Mouse (Mus musculus): Measurements from ENCODE around the gene Klhdc8b. TPM values are rescaled to one million over a fixed set of nuclear protein-coding genes. Genes with fewer than 3 reads are reported as not detected.

Klhdc8b gene
- polyA plus RNA-seq, 1 experiment from 2014 or later = 86.8 TPM

DNA sequence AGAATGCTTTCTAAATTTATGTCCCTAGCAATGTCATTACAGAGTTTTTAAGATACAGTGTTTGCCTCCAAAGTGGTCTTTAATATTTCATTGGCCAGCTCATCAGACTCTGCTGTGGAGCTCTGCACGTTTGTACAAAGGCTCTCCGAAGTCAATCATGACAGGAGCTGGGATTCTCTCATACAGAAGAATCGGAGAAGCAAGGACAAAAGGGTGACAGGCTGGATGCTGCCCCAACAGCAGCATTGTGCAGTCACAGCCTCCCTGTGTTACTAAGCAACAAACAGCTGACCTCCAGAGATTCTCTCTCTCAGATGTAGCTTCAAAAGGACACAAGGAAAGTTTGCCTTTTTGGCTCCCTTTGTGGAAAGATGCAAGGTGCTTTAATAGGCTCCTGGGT is 25.2 kb downstream of the Klhdc8b start, which contains the start of gene BC048562:
Gene BC048562, plus strand, starts transcription at position 301 of the 400 bp plus-strand sequence.
- Histone ChIP-seq H3K9me3 (no peaks in the 10 kb centered on the region), H3K4me1 (peaks cover 9% of the 10 kb centered on the region; the same call in 1 of the 2 replicates), H3K27me3 (ENCODE audit: insufficient read depth, poor library complexity, severe bottlenecking) (no peaks in the 10 kb centered on the region), H3K36me3 (no peaks in the 10 kb centered on the region), H3K4me3 (no peak within 1 kb of the TSS), H3K27ac (no peak within 1 kb of the TSS)
- WGBS = 71% methylated on average over 3 of the region's 3 CpGs
- DNase-seq (ENCODE audit: low spot score) = no peak

DNA sequence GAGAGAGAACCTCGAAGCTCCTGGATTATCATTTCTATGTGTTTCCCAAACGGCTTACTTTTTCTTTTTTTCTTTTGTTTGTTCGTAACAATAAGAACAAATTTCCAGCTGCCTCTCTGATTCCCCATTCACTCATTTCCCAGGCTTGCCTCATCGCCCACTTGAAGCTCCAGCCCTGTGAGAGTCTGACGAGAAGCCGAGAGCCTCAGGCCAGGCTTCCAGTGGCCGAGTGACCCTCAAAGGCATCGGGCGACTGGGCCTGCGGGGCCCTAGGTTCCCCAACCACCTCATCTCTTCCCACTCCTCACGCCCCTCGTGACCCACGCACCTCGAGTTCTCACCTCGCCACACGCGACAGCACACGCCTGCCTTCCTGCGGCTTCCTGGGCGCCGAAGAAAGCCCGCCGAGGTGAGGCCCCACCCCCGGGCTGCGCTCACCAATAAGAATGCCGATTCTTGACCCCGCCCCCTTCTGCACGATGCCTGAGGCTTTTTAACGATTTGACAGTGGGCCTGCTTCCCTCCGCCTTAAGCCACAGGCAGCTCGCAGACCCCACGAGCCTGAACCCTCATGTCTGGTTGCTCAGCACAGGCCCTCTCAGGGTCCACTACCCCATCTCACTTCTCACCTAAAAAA is 29.8 kb downstream of the Klhdc8b start:
- no peaks in the 10 kb centered on the region for H3K36me3 ChIP-seq
- 0 out of 2 replicates have a peak overlapping the region, but pooled peaks have one; percentile 37 for H3K27ac ChIP-seq
- WGBS = 40% methylated on average over 32 of the region's 32 CpGs
- H3K4me1 ChIP-seq = no peaks in the 10 kb centered on the region
- peak; percentile 84 for DNase-seq (ENCODE audit: low spot score)
- no peaks in the 10 kb centered on the region for H3K9me3 ChIP-seq
- peak overlapping the region; percentile 48 for H3K4me3 ChIP-seq
- no peaks in the 10 kb centered on the region; the same call in 1 of the 2 replicates for H3K27me3 ChIP-seq (ENCODE audit: insufficient read depth, poor library complexity, severe bottlenecking)

DNA sequence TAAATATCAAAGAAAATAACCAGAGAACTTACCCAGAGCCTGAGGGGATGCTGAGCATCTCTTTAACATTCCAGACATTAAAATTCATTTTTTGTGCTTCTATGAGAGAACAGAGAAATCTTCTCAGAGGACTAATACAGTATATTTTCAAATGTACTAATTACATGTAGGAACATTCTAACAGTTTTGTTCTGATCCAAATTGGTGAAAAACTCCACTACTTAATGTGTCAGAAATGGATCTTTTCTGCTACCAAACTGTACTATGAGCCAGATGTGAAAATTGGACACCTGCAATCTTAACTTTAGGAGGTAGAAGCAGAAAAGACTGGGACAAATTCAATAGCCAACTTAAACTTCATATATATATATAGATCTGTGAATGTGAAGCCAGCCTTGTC is 33.0 kb downstream of the Klhdc8b start, which contains the start of gene Ccdc36:
Gene Ccdc36, minus strand, starts transcription at position 101 of the 400 bp plus-strand sequence.
- no peak for DNase-seq (ENCODE audit: low spot score)
- no peak within 1 kb of the TSS for H3K4me3 ChIP-seq
- no peaks in the 10 kb centered on the region for H3K36me3 ChIP-seq
- H3K9me3 ChIP-seq = no peaks in the 10 kb centered on the region
- H3K4me1 ChIP-seq = no peaks in the 10 kb centered on the region
- no peaks in the 10 kb centered on the region; the same call in 1 of the 2 replicates for H3K27me3 ChIP-seq (ENCODE audit: insufficient read depth, poor library complexity, severe bottlenecking)
- no peak within 1 kb of the TSS for H3K27ac ChIP-seq

DNA sequence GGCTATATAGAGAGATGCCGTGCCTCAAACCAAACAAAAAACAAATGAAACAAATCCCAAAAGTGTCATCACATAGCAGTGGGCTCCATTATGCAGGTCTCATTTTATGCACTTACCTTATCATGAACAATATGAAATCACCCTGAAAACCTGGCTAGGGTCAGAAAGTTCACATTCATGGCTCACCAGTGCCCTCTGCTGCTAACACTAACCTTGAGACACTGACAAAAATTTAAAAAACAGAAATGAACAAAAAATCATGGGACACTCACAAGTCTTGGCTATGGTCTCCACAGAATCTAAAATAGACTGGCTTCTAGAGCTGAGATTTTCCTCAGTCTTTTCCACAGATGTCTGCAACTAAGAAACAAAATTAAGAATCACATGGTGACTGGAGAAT is 49.2 kb downstream of the Klhdc8b start:
- 64% methylated on average over 1 of the region's 1 CpGs for WGBS
- Histone ChIP-seq H3K4me1 (no peaks in the 10 kb centered on the region), H3K4me3 (no peak overlapping the region), H3K27ac (no peak overlapping the region), H3K27me3 (ENCODE audit: insufficient read depth, poor library complexity, severe bottlenecking) (no peaks in the 10 kb centered on the region), H3K36me3 (no peaks in the 10 kb centered on the region), H3K9me3 (no peaks in the 10 kb centered on the region)
- no peak for DNase-seq (ENCODE audit: low spot score)

DNA sequence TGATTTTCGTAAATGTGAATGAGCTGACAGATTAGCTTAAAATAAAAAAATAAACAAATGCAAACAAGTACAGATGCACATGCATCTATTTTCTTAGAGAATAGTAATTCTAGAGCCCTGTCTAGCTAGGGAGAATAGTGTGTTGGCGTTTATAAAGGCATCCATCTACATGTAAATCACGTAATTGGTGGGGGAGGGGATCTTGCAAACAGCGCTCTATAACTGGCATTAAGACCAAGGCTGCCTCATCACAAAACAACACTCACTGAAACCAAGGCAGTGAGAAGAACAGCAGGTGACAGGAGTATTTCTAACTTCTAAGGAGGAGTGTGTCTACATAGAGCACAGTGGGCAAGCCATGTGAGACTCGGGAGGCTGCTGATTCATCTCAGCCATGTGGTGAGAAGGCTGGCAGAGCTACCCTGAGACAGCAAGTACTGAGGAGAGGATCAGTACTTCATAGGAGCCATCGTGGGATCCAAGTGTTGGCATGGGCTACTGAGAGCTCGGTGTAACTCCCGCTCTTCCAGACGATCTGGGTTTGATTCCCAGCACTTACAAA is 49.9 kb downstream of the Klhdc8b start:
- Histone ChIP-seq H3K4me3 (no peak overlapping the region), H3K27me3 (ENCODE audit: insufficient read depth, poor library complexity, severe bottlenecking) (no peaks in the 10 kb centered on the region), H3K4me1 (no peaks in the 10 kb centered on the region), H3K9me3 (no peaks in the 10 kb centered on the region), H3K27ac (no peak overlapping the region), H3K36me3 (no peaks in the 10 kb centered on the region)
- 75% methylated on average over 9 of the region's 9 CpGs for WGBS
- no peak for DNase-seq (ENCODE audit: low spot score)

DNA sequence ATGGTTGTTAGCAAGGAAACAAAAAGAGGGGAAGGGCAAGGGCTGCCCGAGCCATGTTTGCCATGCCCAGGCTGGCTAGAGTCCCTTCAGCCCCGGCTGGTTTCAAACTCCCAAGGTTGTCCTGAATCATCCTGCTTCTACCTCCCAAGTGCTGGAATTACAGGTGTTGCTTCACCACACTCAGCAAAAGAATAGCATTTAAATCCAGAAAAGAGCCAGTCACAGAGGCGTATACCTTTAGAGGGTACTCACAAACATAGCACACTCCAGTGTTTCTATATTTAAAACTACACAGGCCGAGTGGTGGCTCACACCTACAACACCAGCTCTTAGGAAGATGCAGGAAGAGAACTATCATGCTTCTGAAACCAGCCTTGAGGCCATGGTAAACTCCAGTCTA is 51.8 kb downstream of the Klhdc8b start:
- Histone ChIP-seq H3K27me3 (ENCODE audit: insufficient read depth, poor library complexity, severe bottlenecking) (no peaks in the 10 kb centered on the region), H3K4me1 (0 out of 2 replicates have a peak, but pooled peaks cover 7% of the 10 kb centered on the region), H3K4me3 (no peak overlapping the region), H3K9me3 (no peaks in the 10 kb centered on the region), H3K36me3 (no peaks in the 10 kb centered on the region), H3K27ac (0 out of 2 replicates have a peak overlapping the region, but pooled peaks have one; percentile 13)
- WGBS = 65% methylated on average over 4 of the region's 4 CpGs
- DNase-seq (ENCODE audit: low spot score) = no peak

DNA sequence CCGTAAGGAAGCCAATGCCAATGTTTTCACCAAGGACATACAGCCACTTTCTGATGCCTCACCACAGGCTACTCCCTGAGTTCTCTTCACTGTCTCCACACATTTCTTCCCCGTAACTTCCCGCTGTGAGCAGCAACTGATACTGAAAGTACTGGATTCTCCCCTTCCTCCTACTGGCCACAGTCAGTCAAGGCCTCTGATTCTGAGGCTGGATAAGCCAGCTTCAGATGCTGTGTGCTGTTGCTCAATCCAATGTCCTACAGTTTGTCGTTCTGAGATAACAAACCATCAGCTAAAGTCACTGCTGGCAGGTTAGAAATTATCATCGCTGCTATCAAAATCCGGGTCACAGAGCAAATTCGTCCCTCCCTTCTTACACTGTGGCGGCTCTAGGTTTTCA is 56.9 kb downstream of the Klhdc8b start:
- Histone ChIP-seq H3K4me1 (0 out of 2 replicates have a peak, but pooled peaks cover 9% of the 10 kb centered on the region), H3K27ac (no peak overlapping the region), H3K9me3 (no peaks in the 10 kb centered on the region), H3K4me3 (no peak overlapping the region), H3K27me3 (ENCODE audit: insufficient read depth, poor library complexity, severe bottlenecking) (no peaks in the 10 kb centered on the region), H3K36me3 (no peaks in the 10 kb centered on the region)
- no peak for DNase-seq (ENCODE audit: low spot score)
- WGBS = 61% methylated on average over 8 of the region's 8 CpGs

DNA sequence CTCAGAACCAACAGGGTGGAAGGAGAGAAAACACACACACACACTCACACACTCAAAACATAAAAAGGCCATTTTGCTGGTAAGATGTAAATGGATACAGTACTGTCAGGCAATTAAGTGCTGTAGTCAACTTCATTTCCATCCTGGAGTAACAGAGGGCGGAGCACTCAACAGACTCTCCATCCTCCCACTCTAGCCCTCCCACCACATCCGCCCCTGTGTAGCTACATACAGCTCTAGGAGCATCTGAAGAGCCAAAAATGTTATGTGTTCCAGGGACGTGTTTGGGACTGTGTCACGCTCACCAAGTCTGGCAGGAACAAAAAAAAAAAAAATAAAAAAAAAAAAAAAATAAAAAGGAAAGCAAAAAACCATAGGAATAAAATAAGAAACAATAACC is 58.3 kb downstream of the Klhdc8b start:
- H3K4me3 ChIP-seq = no peak overlapping the region
- no peaks in the 10 kb centered on the region for H3K36me3 ChIP-seq
- H3K9me3 ChIP-seq = no peaks in the 10 kb centered on the region
- H3K4me1 ChIP-seq = 0 out of 2 replicates have a peak, but pooled peaks cover 9% of the 10 kb centered on the region
- WGBS = 80% methylated on average over 4 of the region's 4 CpGs
- no peak overlapping the region for H3K27ac ChIP-seq
- no peak for DNase-seq (ENCODE audit: low spot score)
- no peaks in the 10 kb centered on the region for H3K27me3 ChIP-seq (ENCODE audit: insufficient read depth, poor library complexity, severe bottlenecking)

DNA sequence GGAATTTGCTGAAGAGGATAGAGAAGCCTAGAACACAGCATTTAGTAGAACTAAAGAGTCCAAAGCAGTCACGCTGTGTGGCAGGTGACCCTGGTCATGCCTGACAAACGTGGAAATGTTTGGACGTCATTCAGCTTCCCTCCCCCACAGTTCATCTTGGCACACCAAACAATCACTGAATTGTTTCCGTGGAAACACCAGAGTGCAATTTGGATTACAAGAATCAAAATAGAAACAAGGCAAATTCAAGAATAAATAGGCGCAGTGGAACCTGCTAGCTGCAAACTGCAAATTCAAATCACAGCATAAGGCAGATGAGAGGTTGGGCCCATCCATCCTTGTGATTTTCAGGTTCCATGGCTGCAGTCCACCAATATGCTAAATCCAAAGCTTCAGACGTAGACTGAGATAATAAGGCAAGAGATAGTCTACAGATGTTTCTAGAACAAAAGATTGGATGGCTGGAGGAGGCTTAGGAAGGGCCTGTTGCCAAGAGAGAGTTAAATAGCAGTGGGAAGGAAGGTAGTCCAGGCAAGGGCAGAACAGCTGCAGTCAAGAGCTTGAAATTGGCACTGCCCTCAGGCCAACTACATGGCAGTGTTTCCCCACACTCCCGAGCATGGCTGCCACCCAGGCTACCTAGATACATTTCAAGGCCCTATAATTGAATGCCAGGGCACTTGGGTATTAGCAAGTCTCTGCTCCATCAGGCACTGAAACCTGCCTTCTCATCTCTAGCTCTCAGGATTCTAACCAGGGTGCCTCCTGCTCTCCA is 60.0 kb downstream of the Klhdc8b start:
- H3K36me3 ChIP-seq = no peaks in the 10 kb centered on the region
- H3K27me3 ChIP-seq (ENCODE audit: insufficient read depth, poor library complexity, severe bottlenecking) = no peaks in the 10 kb centered on the region
- no peak for DNase-seq (ENCODE audit: low spot score)
- WGBS = 75% methylated on average over 7 of the region's 7 CpGs
- no peaks in the 10 kb centered on the region for H3K9me3 ChIP-seq
- no peak overlapping the region for H3K4me3 ChIP-seq
- no peak overlapping the region for H3K27ac ChIP-seq
- H3K4me1 ChIP-seq = 0 out of 2 replicates have a peak, but pooled peaks cover 9% of the 10 kb centered on the region

DNA sequence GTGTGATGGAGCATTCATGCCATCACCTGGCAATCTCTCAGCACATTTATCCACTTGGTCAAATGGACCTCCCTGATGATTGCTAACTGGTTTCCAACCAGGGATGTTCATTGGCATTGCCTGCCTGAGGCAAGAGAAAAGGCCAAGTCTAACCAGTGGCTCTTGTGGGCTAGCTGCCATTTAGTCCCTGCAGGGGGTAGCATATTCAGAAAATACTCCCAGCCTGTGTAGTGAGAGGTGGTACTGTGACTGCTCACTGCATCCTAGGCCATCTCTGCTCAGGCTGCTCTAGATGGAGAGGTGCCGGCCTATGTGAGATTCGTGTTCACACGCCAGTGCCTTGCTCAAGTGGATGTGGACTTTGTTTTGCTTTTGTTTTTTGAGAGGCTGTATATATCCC is 63.1 kb downstream of the Klhdc8b start:
- peaks cover 12% of the 10 kb centered on the region for H3K36me3 ChIP-seq
- no peak overlapping the region for H3K4me3 ChIP-seq
- H3K27ac ChIP-seq = no peak overlapping the region
- WGBS = 85% methylated on average over 3 of the region's 3 CpGs
- no peak for DNase-seq (ENCODE audit: low spot score)
- H3K4me1 ChIP-seq = no peaks in the 10 kb centered on the region
- H3K27me3 ChIP-seq (ENCODE audit: insufficient read depth, poor library complexity, severe bottlenecking) = no peaks in the 10 kb centered on the region
- H3K9me3 ChIP-seq = no peaks in the 10 kb centered on the region

Other genes starting within 250 kb of the Klhdc8b start
- 128 and 197 TPM in 2 replicates for gene Dag1, start 197.6 kb downstream of the Klhdc8b start, polyA plus RNA-seq (2016; fragmentation: Nextera tagmentation; extraction: Ambion mirVana)
- gene Nicn1, start 171.2 kb downstream of the Klhdc8b start, polyA plus RNA-seq (2016; fragmentation: Nextera tagmentation; extraction: Ambion mirVana) = 21.4 and 24.2 TPM in 2 replicates
- gene Amt, start 164.7 kb downstream of the Klhdc8b start, polyA plus RNA-seq (2016; fragmentation: Nextera tagmentation; extraction: Ambion mirVana) = 15.3 and 16.1 TPM in 2 replicates
- gene Rhoa, start 155.5 kb downstream of the Klhdc8b start, polyA plus RNA-seq (2016; fragmentation: Nextera tagmentation; extraction: Ambion mirVana) = 277 and 285 TPM in 2 replicates
- gene Tcta, start 155.4 kb downstream of the Klhdc8b start, polyA plus RNA-seq (2016; fragmentation: Nextera tagmentation; extraction: Ambion mirVana) = 28.2 and 30.3 TPM in 2 replicates
- 1,031 and 1,079 TPM in 2 replicates for gene Gpx1, start 122.7 kb downstream of the Klhdc8b start, polyA plus RNA-seq (2016; fragmentation: Nextera tagmentation; extraction: Ambion mirVana)
- gene Usp4, start 113.7 kb downstream of the Klhdc8b start, polyA plus RNA-seq (2016; fragmentation: Nextera tagmentation; extraction: Ambion mirVana) = 114 and 122 TPM in 2 replicates
- 0.34 TPM in 2 replicates for gene 1700102P08Rik, start 68.8 kb downstream of the Klhdc8b start, polyA plus RNA-seq (2016; fragmentation: Nextera tagmentation; extraction: Ambion mirVana)
- 1.1 and 1.5 TPM in 2 replicates for gene Ccdc36, start 33.1 kb downstream of the Klhdc8b start, polyA plus RNA-seq (2016; fragmentation: Nextera tagmentation; extraction: Ambion mirVana)
- gene BC048562, start 25.1 kb downstream of the Klhdc8b start, polyA plus RNA-seq (2016; fragmentation: Nextera tagmentation; extraction: Ambion mirVana) = not detected in 2 replicates
- 46.6 and 61.1 TPM in 2 replicates for gene Ccdc71, start 1.1 kb downstream of the Klhdc8b start, polyA plus RNA-seq (2016; fragmentation: Nextera tagmentation; extraction: Ambion mirVana)
- gene Lamb2, start 18.2 kb upstream of the Klhdc8b start, polyA plus RNA-seq (2016; fragmentation: Nextera tagmentation; extraction: Ambion mirVana) = 46.3 and 57.4 TPM in 2 replicates
- gene Usp19, start 29.0 kb upstream of the Klhdc8b start, polyA plus RNA-seq (2016; fragmentation: Nextera tagmentation; extraction: Ambion mirVana) = 78.6 and 84.1 TPM in 2 replicates
- gene Qars, start 46.1 kb upstream of the Klhdc8b start, polyA plus RNA-seq (2016; fragmentation: Nextera tagmentation; extraction: Ambion mirVana) = 83.2 and 95.8 TPM in 2 replicates
- gene Qrich1, start 55.2 kb upstream of the Klhdc8b start, polyA plus RNA-seq (2016; fragmentation: Nextera tagmentation; extraction: Ambion mirVana) = 117 and 129 TPM in 2 replicates
- 155 and 194 TPM in 2 replicates for gene Impdh2, start 98.7 kb upstream of the Klhdc8b start, polyA plus RNA-seq (2016; fragmentation: Nextera tagmentation; extraction: Ambion mirVana)
- 50.5 and 58.6 TPM in 2 replicates for gene Ndufaf3, start 105.9 kb upstream of the Klhdc8b start, polyA plus RNA-seq (2016; fragmentation: Nextera tagmentation; extraction: Ambion mirVana)
- gene Dalrd3, start 108.3 kb upstream of the Klhdc8b start, polyA plus RNA-seq (2016; fragmentation: Nextera tagmentation; extraction: Ambion mirVana) = 106 and 122 TPM in 2 replicates
- 99.6 and 105 TPM in 2 replicates for gene Wdr6, start 117.2 kb upstream of the Klhdc8b start, polyA plus RNA-seq (2016; fragmentation: Nextera tagmentation; extraction: Ambion mirVana)
- 13.2 and 20.6 TPM in 2 replicates for gene P4htm, start 136.1 kb upstream of the Klhdc8b start, polyA plus RNA-seq (2016; fragmentation: Nextera tagmentation; extraction: Ambion mirVana)
- 50.3 and 52.0 TPM in 2 replicates for gene Arih2, start 187.8 kb upstream of the Klhdc8b start, polyA plus RNA-seq (2016; fragmentation: Nextera tagmentation; extraction: Ambion mirVana)
- 53.0 and 53.7 TPM in 2 replicates for gene Slc25a20, start 200.5 kb upstream of the Klhdc8b start, polyA plus RNA-seq (2016; fragmentation: Nextera tagmentation; extraction: Ambion mirVana)
- gene Prkar2a, start 227.7 kb upstream of the Klhdc8b start, polyA plus RNA-seq (2016; fragmentation: Nextera tagmentation; extraction: Ambion mirVana) = 26.5 and 29.1 TPM in 2 replicates

All from heart, embryonic 10.5 days (tissue).